Mouse (Mus musculus): ENCODE data around the gene Dgcr2. TPM values are rescaled to one million over a fixed set of nuclear protein-coding genes. Genes with fewer than 3 reads are reported as not detected.

Gene Dgcr2
- total RNA-seq, 2 experiments from 2014 or later, result 60.6 to 63.9 TPM

- DNase-seq, result peak; percentile 90
Observed at GRCm38 (mm10) chr16:17911052-17911595, 12.8 kb upstream of the Dgcr2 start, which contains the start of gene Ess2. Gene Ess2 (minus strand): TSS chr16:17911348.

DNA sequence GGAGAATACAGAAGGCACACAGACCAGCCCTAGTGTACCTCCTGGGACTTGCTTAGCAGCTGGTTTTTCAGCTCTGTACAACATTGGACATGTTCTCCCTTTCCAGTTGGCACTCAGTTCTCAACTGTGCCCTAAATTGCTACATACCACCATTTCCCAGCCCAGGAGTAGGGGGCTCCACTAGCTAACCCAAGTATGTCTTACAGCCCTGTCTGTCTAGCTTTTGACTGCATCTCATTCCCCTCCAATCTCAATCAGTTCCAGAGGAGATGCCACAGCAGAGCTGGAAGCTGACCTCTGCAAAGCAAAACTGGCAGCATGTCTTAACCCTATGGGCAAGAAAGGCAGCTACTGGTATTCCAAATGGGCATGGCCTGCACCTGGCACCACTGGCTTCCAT is 2.3 kb downstream of the Dgcr2 start:
- DNase-seq, result no peak

- no peak for DNase-seq
Observed at GRCm38 (mm10) chr16:17893923-17894322, 4.4 kb downstream of the Dgcr2 start, which contains the start of gene Tssk1. Gene Tssk1 (plus strand): TSS chr16:17894223.

DNA sequence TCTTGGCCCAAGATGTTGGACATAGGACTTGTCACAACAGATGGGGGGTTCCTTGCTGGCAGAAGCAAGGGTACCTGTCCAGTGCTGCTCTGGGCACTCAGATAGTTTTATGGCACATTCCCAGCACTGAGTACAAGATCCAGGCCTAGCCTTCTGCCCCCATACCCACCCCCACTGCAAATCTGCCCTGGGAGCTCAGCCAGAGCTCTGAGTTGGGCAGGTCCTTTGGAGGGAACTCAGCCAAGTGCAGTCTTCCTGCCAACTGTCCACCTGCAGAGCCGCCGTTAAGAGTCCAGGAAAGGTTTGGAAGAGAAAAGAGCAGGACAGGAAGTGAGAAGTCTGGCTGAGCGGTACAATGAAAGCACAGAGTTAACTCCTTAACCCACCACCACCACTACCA is 5.8 kb downstream of the Dgcr2 start:
- DNase-seq, result peak; percentile 60

DNA sequence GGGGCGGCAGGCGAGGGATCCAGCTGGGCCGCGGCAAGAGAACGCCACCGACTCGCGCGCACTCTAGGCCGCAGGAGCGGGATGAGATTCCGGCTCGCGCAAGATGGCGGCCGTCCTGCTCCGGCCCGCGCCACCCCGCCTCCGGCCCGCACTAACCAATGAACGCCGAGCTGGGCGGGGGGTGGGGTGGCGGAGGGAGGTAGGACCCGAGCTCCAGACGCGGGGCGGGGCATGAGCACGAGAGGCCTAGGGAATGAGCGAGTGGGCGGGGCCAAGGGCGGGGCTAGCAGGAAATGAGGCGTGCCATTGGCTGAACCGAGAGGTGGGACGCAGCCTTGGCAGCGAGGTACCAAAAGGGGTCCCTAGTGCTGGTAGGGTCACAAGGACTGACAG is 6.8 kb downstream of the Dgcr2 start, which contains the start of gene Gm20518:
Gene Gm20518, minus strand, starts transcription at position 105 of the 393 bp plus-strand sequence.
- peak; percentile 99 for DNase-seq

- DNase-seq, result peak; percentile 92
Observed at GRCm38 (mm10) chr16:17890917-17891566, 7.3 kb downstream of the Dgcr2 start.

DNA sequence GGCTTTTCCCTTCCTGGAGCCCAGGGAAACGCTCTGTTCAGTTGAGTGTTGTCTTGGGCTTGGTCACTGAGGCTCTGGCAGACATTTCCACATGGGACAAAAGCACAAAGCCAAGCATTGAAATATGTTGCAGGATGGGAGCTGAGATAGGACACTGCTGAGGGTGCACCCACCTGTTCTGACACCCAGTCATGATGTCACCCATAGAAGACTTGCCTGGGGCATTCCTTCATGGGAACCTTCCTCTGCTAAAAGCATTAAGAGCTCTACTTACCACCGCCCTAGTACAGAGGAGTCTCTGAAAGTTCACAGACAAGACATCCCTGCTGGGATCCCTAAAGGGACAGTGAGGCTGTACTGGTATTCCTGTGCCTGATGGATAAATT is 8.0 kb downstream of the Dgcr2 start:
- DNase-seq, result no peak

GRCm38 (mm10) chr16:17889689-17890341 is 8.5 kb downstream of the Dgcr2 start:
- no peak for DNase-seq

GRCm38 (mm10) chr16:17884116-17884515 is 14.2 kb downstream of the Dgcr2 start:
- DNase-seq, result no peak

DNA sequence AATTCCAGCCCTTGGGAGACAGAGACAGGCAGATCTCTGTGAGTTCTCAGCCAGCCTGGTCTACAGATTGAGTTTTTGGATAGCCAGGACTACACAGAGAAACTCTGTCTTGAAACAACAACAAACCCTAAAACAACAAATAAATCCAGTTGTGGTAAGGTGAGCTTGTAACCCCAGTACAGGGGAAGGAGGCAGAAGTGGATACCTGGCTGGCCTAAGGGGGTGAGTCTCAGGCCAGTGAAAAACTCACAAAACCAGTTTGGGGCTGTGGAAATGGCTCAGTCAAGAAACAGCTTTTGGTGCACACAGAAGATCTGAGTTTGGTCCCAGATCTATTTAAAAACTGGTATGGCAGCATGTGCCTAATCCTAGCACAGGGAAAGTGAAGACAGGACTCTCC is 16.2 kb downstream of the Dgcr2 start:
- DNase-seq, result no peak

DNA sequence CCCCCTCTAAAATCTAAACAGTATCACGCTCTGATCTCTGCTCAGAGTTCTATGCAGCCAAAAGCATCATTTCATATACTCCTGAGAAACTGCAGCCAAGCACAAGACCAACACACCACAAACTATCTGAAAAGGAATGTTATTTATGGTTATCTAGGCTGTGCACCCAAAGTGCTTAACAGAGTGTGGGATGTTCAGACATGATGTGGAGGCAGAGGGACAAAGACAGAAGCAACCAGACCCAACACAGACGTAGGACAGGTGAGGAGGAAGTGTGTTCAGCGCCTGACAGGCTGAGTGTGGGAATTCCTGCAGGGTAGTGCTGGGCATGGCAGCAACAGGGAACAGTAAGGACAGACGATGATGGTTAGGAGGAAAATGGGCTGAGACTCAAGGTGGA is 18.8 kb downstream of the Dgcr2 start:
- no peak for DNase-seq

GRCm38 (mm10) chr16:17876096-17876495 is 22.3 kb downstream of the Dgcr2 start:
- no peak for DNase-seq

DNA sequence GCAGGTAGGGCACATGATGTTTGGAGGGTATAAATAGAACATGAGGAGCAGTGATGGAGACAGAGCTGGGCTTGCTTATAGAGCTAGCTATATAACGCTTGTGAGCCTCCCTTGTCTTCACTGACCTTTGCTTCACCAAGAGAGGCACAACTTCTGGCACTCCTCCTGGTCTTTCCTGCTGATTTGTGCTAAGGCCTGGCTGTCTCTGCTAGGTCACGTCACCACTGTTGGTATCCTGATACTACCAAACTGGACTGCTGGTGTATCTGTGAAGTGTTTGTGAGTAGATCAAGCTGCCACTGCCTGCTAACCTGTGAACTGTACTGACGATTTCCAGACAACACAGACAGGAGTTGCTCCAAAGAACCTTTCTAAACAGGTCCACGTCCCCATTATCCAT is 23.2 kb downstream of the Dgcr2 start:
- DNase-seq, result no peak

- no peak for DNase-seq
Observed at GRCm38 (mm10) chr16:17872995-17873394, 25.4 kb downstream of the Dgcr2 start.

DNA sequence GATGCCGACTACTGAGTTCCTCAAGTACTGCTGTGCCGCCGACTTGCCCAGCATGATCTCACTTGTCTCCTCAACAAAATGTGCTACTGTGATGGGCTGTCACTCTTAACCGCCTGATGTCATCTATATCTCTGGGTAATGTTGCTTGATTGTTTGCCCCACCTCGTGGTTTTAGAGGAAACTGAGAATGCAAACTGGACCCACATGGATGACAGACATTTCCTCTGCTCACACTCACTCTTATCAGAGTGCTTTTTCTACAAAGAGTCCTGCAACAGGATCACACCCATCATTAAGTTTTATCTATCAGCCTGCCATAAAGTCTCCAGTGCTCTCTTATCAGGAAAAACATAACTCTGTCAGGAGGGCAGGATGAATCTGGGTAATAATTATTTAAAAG is 27.1 kb downstream of the Dgcr2 start:
- DNase-seq, result no peak

DNA sequence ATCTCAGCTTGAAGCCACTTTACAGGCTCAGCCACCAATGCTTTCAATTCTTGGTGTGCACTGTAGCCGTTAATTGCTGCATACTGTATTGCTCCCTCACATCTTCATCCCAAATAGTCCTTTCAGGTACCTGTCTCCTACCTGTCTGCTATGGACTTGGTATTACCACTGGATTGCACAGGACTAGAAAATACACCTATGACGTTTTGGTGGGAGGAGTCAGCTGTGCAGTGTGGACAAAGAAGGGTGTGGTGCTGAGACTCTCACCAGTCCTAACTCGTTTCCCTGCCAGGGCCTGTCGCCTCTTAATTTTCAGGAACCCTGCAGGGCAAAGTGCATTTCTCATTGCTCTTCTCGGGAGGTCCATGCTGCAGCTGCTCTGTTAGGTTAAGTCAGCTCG is 32.6 kb downstream of the Dgcr2 start:
- DNase-seq, result no peak

GRCm38 (mm10) chr16:17865293-17865692 is 33.1 kb downstream of the Dgcr2 start:
- DNase-seq, result no peak

GRCm38 (mm10) chr16:17858592-17858991 is 39.8 kb downstream of the Dgcr2 start:
- no peak for DNase-seq

- no peak for DNase-seq
Observed at GRCm38 (mm10) chr16:17857157-17857556, 41.2 kb downstream of the Dgcr2 start.

DNA sequence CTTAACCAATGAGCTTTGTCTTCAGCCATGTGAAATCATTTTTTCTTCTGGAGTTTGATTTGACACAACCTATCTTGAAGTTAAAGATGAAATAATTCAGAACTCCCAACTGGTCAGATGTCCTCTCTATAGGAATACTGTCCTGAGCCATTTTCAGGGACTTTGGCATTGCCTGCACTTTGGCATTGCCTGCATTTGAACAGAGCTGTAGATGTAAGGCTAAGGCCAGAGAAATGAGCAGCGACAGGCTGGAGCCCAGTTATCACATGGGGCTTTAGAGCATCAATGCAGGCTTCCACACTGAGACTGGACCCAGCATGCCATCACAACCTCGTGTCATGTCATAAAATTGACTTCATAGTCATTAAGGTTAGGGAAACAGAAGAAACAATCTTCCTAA is 45.1 kb downstream of the Dgcr2 start:
- DNase-seq, result no peak

DNA sequence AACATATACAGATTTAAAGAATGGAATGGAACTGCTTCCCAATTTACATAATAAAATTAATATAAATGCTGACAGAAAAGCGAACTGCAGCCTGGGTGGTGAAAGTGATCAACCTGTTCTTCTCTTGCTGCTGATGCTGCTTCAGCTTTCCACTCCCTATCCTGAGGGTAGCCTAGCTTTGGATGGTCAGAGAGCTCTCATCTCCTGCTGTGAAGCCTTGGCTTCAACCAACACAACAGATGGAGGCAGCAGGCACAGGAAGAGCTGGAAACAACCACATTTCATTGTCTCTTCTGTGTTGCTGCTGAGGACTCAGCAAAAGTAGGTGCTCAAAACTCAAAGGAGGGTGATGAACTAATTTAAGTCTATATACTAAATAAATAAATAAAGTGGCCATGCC is 46.5 kb downstream of the Dgcr2 start:
- DNase-seq, result no peak

DNA sequence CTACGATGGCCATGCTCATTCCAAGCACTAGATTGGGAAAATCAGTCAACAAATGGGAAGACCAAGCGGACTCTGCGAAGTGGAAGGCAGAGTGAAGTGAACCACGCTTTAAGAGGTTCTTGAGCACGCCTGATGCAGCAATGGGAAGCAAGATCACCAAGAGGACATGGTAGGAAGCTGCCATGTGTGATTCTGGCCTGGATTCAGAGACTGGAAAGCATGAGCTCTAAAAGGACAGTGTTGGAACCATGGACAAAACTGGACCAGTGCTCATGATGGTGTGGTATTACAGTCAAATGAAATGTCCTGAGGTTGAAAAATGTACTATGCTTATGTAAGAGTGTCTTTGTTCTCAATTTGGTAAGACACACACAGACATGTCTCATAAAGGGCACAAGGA is 47.0 kb downstream of the Dgcr2 start:
- no peak for DNase-seq

- DNase-seq, result no peak
Observed at GRCm38 (mm10) chr16:17849486-17849885, 48.9 kb downstream of the Dgcr2 start.

- DNase-seq, result peak; percentile 33
Observed at GRCm38 (mm10) chr16:17848928-17849327, 49.4 kb downstream of the Dgcr2 start.

Measured in adrenal gland, postnatal 10 days (tissue).